10 mouse cellular contexts compared by ENCODE assay signal in the genomic region with DNA sequence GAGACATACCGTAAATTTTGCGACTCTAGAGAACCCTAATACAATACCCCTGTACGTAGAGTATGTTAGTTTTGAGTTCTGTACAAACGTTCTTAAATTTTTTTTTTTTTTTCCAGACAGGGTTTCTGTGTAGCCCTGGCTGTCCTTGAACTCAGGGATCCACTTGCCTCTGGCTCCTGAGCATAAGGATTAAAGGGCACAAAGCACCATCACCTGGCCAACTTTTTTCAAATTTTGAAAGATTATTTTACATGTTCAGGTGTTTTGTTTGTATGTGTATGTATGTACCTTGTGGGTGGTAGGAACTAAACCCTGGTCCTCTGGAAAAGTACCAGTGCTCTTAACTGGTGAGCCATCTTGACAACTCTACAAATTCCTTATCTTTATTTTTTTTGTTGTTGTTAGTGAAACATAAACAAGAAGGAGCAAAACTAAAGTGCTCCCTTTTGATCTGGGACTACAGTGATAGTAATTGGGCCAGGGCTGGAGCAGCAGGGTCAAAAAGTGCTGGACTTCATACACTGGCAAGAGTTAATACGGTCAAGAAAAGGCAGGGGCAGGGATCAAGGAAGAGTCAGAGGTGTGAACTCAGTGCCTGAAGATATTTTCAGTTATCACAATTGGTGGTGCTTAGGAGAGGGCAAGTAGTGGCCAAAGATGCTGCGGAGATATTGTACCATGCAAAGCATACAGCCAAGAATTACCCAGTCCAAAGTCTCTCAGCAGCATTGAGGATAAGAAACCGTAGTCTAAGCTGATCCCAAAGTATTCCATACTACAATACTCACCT. TPM values are rescaled to one million over a fixed set of nuclear protein-coding genes. Genes with fewer than 3 reads are reported as not detected.
DNase-seq lines count a peak whose midpoint lies in the region; ATAC-seq and TF ChIP-seq lines count a peak whose summit lies in the region.
"Had no signal": no experiment of that assay in that cellular context is flagged by ENCODE, and none has a peak within 500 bp of the region (broad histone marks: within the 10 kb centered on the region; RNA-seq: fewer than 3 reads in every experiment).

No protein-coding gene starts in this region.

- H3K9ac ChIP-seq in heart, embryonic 13.5 days: peak overlapping the region; percentile 56
- peak overlapping the region; percentile 98; the same call in 1 of the 2 replicates for H3K9ac ChIP-seq in CH12.LX (ENCODE audit: insufficient read depth, low read depth)
- H3K9ac ChIP-seq in forebrain, embryonic 11.5 days (ENCODE audit: low read length): 0 out of 2 replicates have a peak overlapping the region, but pooled peaks have one; percentile 2
- peak overlapping the region; percentile 27; the same call in 1 of the 2 replicates for H3K9ac ChIP-seq in liver, embryonic 13.5 days

- peaks cover 34% of the 10 kb centered on the region for H3K4me1 ChIP-seq in heart, embryonic 13.5 days
- peaks cover 6 to 31% of the 10 kb centered on the region in 2 experiments for H3K4me1 ChIP-seq in CH12.LX (ENCODE audit: control insufficient read depth in 1 of 2, insufficient read depth in 2 of 2)
- H3K4me1 ChIP-seq in forebrain, embryonic 11.5 days (replicated peaks; ENCODE audit: control insufficient read depth, insufficient read depth, low read length): peaks cover 12% of the 10 kb centered on the region; the same call in 1 of the 2 replicates
- peaks cover 48% of the 10 kb centered on the region for H3K4me1 ChIP-seq in liver, embryonic 13.5 days (replicated peaks)

- H3K36me3 ChIP-seq in heart, embryonic 13.5 days: peaks cover 15% of the 10 kb centered on the region
- H3K36me3 ChIP-seq in CH12.LX (replicated peaks in 1 of 2; ENCODE audit: control insufficient read depth in 1 of 2, insufficient read depth in 1 of 2, low read length in 1 of 2): peaks cover 6 to 39% of the 10 kb centered on the region in 2 experiments
- no peaks in the 10 kb centered on the region for H3K36me3 ChIP-seq in forebrain, embryonic 11.5 days (ENCODE audit: control insufficient read depth, insufficient read depth, low read length)
- H3K36me3 ChIP-seq in liver, embryonic 13.5 days: peaks cover 15% of the 10 kb centered on the region; the same call in 1 of the 2 replicates

- H3K27me3 ChIP-seq in heart, embryonic 13.5 days (replicated peaks): no peaks in the 10 kb centered on the region
- no peaks in the 10 kb centered on the region for H3K27me3 ChIP-seq in CH12.LX (replicated peaks)
- no peaks in the 10 kb centered on the region for H3K27me3 ChIP-seq in forebrain, embryonic 11.5 days (ENCODE audit: control insufficient read depth, insufficient read depth, low read length)
- H3K27me3 ChIP-seq in liver, embryonic 13.5 days: no peaks in the 10 kb centered on the region

- peaks cover 43% of the 10 kb centered on the region for H3K79me2 ChIP-seq in CH12.LX (replicated peaks; ENCODE audit: control insufficient read depth, extremely low read depth, insufficient read depth, poor library complexity, severe bottlenecking)

- no peak for DNase-seq in heart, postnatal 14 days
- no peak for DNase-seq in CH12.LX (ENCODE audit: extremely low read depth)
- no peak for DNase-seq in forebrain, embryonic 11.5 days (ENCODE audit: low spot score)
- no peak for DNase-seq in liver, embryonic 13.5 days
- no peak for DNase-seq in B cell, adult 2 months
- DNase-seq in thymus, postnatal 36 days: no peak
- no peak for DNase-seq in left cerebral cortex, postnatal 36 days (ENCODE audit: low spot score in 2 of 2)
- DNase-seq: lung, postnatal 4 days had no signal

- TF ChIP-seq RAD21 in CH12.LX (IDR thresholded peaks at IDR 0.05; ENCODE audit: low read depth, low read length): no peak

- TF ChIP-seq CTCF in CH12.LX (conservative IDR thresholded peaks at IDR 0.05 in 1 of 2, IDR thresholded peaks at IDR 0.05 in 1 of 2; ENCODE audit: low read depth in 2 of 2, low read length in 2 of 2): no peak

- no peak for TF ChIP-seq POLR2A in CH12.LX (IDR thresholded peaks at IDR 0.05; ENCODE audit: low read depth, low read length)

- H3K4me2 ChIP-seq in heart, embryonic 13.5 days: peak overlapping the region; percentile 93
- peak overlapping the region; percentile 48 for H3K4me2 ChIP-seq in CH12.LX (ENCODE audit: insufficient read depth, low read depth, poor library complexity, severe bottlenecking)
- no peak overlapping the region for H3K4me2 ChIP-seq in forebrain, embryonic 11.5 days (ENCODE audit: low read depth, low read length, severe bottlenecking)
- peak overlapping the region; percentile 53 for H3K4me2 ChIP-seq in liver, embryonic 13.5 days

- no peak overlapping the region for H3K27ac ChIP-seq in heart, embryonic 13.5 days (replicated peaks)
- H3K27ac ChIP-seq in CH12.LX (ENCODE audit: insufficient read depth, low read depth): no peak overlapping the region
- no peak overlapping the region for H3K27ac ChIP-seq in forebrain, embryonic 11.5 days (ENCODE audit: low read depth, low read length)
- H3K27ac ChIP-seq in liver, embryonic 13.5 days: no peak overlapping the region; the same call in 1 of the 2 replicates

- dilution Hi-C loops in CH12.LX (cut with MboI; ENCODE audit: extremely low pct_ligation_motif_present, extremely low pct_unique_long_range_greater_than_20kb, low sequenced_read_pairs): no loop called here

- TF ChIP-seq EP300 in CH12.LX (IDR thresholded peaks at IDR 0.05; ENCODE audit: low read length): no peak

- H3K4me3 ChIP-seq in heart, embryonic 13.5 days: peak overlapping the region; percentile 94
- H3K4me3 ChIP-seq in CH12.LX (replicated peaks in 1 of 3; ENCODE audit: low read depth in 2 of 3, low read length in 2 of 3, poor library complexity in 1 of 3): peak overlapping the region in 2 of 3 experiments; percentile 84 to 93
- no peak overlapping the region; the same call in 1 of the 2 replicates for H3K4me3 ChIP-seq in forebrain, embryonic 11.5 days (ENCODE audit: low read depth, low read length)
- H3K4me3 ChIP-seq in liver, embryonic 13.5 days (replicated peaks): peak overlapping the region; percentile 25

- no peak for ATAC-seq in heart, embryonic 13.5 days (ENCODE audit: extremely low read depth, insufficient number of reproducible peaks, low FRiP score, low TSS enrichment)
- no peak for ATAC-seq in forebrain, embryonic 11.5 days (replicated peaks; ENCODE audit: low FRiP score)
- ATAC-seq in liver, embryonic 13.5 days (ENCODE audit: low read depth): no peak
- ATAC-seq: inflammation-experienced regulatory T-cells, adult 6 months had no signal

- in situ Hi-C loops in CH12.LX (cut with MboI; ENCODE audit: low pct_ligation_motif_present, low pct_unique_long_range_greater_than_20kb, low sequenced_read_pairs): no loop called here

- WGBS in heart, embryonic 13.5 days: 84% methylated on average over 7 of the region's 7 CpGs
- 91% methylated on average over 7 of the region's 7 CpGs for WGBS in forebrain, embryonic 11.5 days
- 87% methylated on average over 7 of the region's 7 CpGs for WGBS in liver, embryonic 13.5 days (ENCODE audit: insufficient replicate concordance)

- intact Hi-C loops in heart, postnatal 14 days (cut with DNase I): no loop called here
- intact Hi-C loops in left cerebral cortex, postnatal 36 days (cut with DNase I): no loop called here

- no peaks in the 10 kb centered on the region for H3K9me3 ChIP-seq in heart, embryonic 13.5 days
- H3K9me3 ChIP-seq in CH12.LX (replicated peaks; ENCODE audit: low read length): no peaks in the 10 kb centered on the region
- H3K9me3 ChIP-seq in forebrain, embryonic 11.5 days (ENCODE audit: control insufficient read depth, low read length): no peaks in the 10 kb centered on the region
- no peaks in the 10 kb centered on the region for H3K9me3 ChIP-seq in liver, embryonic 13.5 days (replicated peaks)

TF ChIP-seq in CH12.LX, 34 proteins besides CTCF, POLR2A, EP300 and RAD21 (continues in another document):
- TF ChIP-seq CHD1 (IDR thresholded peaks at IDR 0.05; ENCODE audit: low read depth, low read length): 0 out of 2 replicates have a peak, but pooled peaks have one; percentile 61

RNA-seq across cellular contexts. Expression of gene Dnajb4, which starts 1.8 kb away (rescaled TPM):
- polyA plus RNA-seq in heart, embryonic 13.5 days (2015; fragmentation: Nextera tagmentation; extraction: Ambion mirVana): 38.3 and 47.6 TPM in 2 replicates
- 10 to 100 TPM; 74.3 to 80.3 TPM for total RNA-seq in heart, postnatal 14 days (2021)
- total RNA-seq in CH12.LX (2012; rRNA removed): 11.7 and 14.9 TPM in 2 replicates
- 26.4 and 30.0 TPM in 2 replicates for total RNA-seq in CH12.LX (2014; rRNA removed)
- 17.7 and 19.5 TPM in 2 replicates for polyA plus RNA-seq in CH12.LX (2012; ENCODE audit: insufficient read length, low read depth)
- polyA plus RNA-seq in forebrain, embryonic 11.5 days (2014; fragmentation: Nextera tagmentation; extraction: Ambion mirVana): 25.2 and 28.2 TPM in 2 replicates
- 35.2 and 46.3 TPM in 2 replicates for polyA plus RNA-seq in liver, embryonic 13.5 days (2015; fragmentation: Nextera tagmentation; extraction: Ambion mirVana)
- 10 to 100 TPM; 62.8 to 72.6 TPM for total RNA-seq in left cerebral cortex, postnatal 36 days (2021)

RNA-seq across cellular contexts. Expression of gene Fubp1, which starts 1.9 kb away (rescaled TPM):
- polyA plus RNA-seq in heart, embryonic 13.5 days (2015; fragmentation: Nextera tagmentation; extraction: Ambion mirVana): 118 and 128 TPM in 2 replicates
- 10 to 100 TPM; 68.1 to 80.6 TPM for total RNA-seq in heart, postnatal 14 days (2021)
- total RNA-seq in CH12.LX (2012; rRNA removed): 214 and 306 TPM in 2 replicates
- total RNA-seq in CH12.LX (2014; rRNA removed): 333 and 398 TPM in 2 replicates
- polyA plus RNA-seq in CH12.LX (2012; ENCODE audit: insufficient read length, low read depth): 224 and 237 TPM in 2 replicates
- 436 and 475 TPM in 2 replicates for polyA plus RNA-seq in forebrain, embryonic 11.5 days (2014; fragmentation: Nextera tagmentation; extraction: Ambion mirVana)
- polyA plus RNA-seq in liver, embryonic 13.5 days (2015; fragmentation: Nextera tagmentation; extraction: Ambion mirVana): 99.4 and 128 TPM in 2 replicates
- 100 to 1,000 TPM in 1 of 2 experiments, 10 to 100 TPM in 1; 88.4 to 149 TPM for total RNA-seq in left cerebral cortex, postnatal 36 days (2021)

RNA-seq across cellular contexts. Expression of gene Gipc2, which starts 42.3 kb away (rescaled TPM):
- polyA plus RNA-seq in heart, embryonic 13.5 days (2015; fragmentation: Nextera tagmentation; extraction: Ambion mirVana): 3.2 and 4.6 TPM in 2 replicates
- total RNA-seq in heart, postnatal 14 days (2021): 1 to 10 TPM; 2.1 to 2.9 TPM
- total RNA-seq in CH12.LX (2012; rRNA removed) (0.38 TPM in 1 of 2 replicates, not detected in the other), CH12.LX (2014; rRNA removed) (0.24 TPM in 1 of 2 replicates, not detected in the other)
- polyA plus RNA-seq in CH12.LX (2012; ENCODE audit: insufficient read length, low read depth): 1.2 and 1.7 TPM in 2 replicates
- polyA plus RNA-seq in forebrain, embryonic 11.5 days (2014; fragmentation: Nextera tagmentation; extraction: Ambion mirVana): 1.8 and 1.9 TPM in 2 replicates
- 12.3 and 21.0 TPM in 2 replicates for polyA plus RNA-seq in liver, embryonic 13.5 days (2015; fragmentation: Nextera tagmentation; extraction: Ambion mirVana)
- 1 to 10 TPM; 3.8 to 7.9 TPM for total RNA-seq in left cerebral cortex, postnatal 36 days (2021)
- polyA plus RNA-seq: inflammation-experienced regulatory T-cells, adult 6 months had no signal

RNA-seq across cellular contexts. Expression of gene Nexn, which starts 57.9 kb away (rescaled TPM):
- 192 and 211 TPM in 2 replicates for polyA plus RNA-seq in heart, embryonic 13.5 days (2015; fragmentation: Nextera tagmentation; extraction: Ambion mirVana)
- total RNA-seq in heart, postnatal 14 days (2021): 100 to 1,000 TPM; 297 to 301 TPM
- total RNA-seq in CH12.LX (2012; rRNA removed) (0.08 TPM in 2 replicates), CH12.LX (2014; rRNA removed) (not detected in 2 replicates)
- polyA plus RNA-seq in CH12.LX (2012; ENCODE audit: insufficient read length, low read depth): 0.17 and 0.67 TPM in 2 replicates
- polyA plus RNA-seq in forebrain, embryonic 11.5 days (2014; fragmentation: Nextera tagmentation; extraction: Ambion mirVana): 3.5 and 4.3 TPM in 2 replicates
- 1.6 and 1.8 TPM in 2 replicates for polyA plus RNA-seq in liver, embryonic 13.5 days (2015; fragmentation: Nextera tagmentation; extraction: Ambion mirVana)
- 1 to 10 TPM; 3.0 to 4.0 TPM for total RNA-seq in left cerebral cortex, postnatal 36 days (2021)

Comparison
In these comparisons a context has a peak if more than half of its experiments do, and no peak if none do; other contexts are left out.
1. H3K9ac ChIP-seq: peak in every context shown above with its lines; median percentile 98 in CH12.LX; 56 in heart, embryonic 13.5 days; 27 in liver, embryonic 13.5 days; 2 in forebrain, embryonic 11.5 days.